Mouse (Mus musculus): ENCODE measurements around the gene Gns.

Gene Gns

DNA sequence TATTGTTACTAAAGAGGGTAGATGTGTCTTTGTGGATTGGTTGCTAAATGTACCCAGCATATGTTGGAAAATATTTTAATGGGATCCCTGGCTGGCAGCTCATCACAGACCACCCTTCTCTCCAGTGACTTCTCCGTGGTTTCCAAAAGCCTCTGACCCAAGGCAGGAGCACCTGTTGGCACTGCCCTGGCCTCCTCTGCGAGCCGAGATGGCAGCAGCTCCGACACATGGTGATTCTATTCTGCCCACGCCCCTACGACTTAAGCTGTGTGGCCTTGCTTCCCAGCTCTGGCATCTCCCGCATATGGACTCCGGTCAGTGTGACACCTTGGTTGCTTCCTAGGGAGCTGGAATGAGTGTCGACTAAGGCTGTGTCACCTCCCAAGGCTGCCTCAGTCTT lies 38.2 kb downstream of the Gns start:
- no peak for DNase-seq (ENCODE audit: low spot score)

DNA sequence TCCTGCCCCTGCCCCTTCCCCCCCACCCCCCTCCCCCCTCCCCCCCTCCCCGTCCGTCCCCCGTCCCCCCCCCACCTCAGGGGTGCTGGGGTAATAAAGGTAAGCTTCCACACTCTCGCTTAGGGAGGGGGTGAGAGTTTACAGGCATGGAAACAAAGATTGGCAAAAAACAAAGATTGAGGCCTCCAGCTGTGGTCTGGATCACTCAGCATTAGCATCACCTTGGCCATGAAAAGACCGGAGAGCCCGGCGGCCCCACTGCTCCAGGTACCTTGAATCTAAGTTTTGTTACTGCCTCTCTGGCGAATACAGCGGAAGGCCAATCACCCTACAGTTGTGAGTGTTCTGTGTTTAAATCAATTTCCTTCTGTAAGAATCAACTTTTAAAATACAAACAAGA lies 39.1 kb downstream of the Gns start:
- no peak for DNase-seq (ENCODE audit: low spot score)

DNA sequence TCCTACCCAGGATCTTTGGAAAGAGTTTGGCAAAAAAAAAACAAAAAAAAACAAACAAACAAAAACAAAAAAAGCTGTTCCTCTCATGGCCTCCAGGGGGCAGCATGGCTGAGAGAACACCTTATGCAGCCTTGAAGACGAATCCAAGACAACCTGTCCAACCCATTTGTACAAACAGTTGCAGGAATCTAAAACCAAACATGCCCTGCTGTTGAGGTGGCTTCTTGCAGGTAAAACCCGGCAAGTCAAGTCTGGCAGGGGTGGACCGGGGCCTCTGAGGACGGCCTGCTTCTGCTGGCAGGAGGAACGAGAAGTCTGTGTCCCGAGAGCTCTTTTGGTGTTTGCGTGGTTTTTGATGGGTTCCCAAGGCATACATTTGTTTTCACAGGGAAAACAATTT lies 44.8 kb downstream of the Gns start:
- no peak for DNase-seq (ENCODE audit: low spot score)

DNA sequence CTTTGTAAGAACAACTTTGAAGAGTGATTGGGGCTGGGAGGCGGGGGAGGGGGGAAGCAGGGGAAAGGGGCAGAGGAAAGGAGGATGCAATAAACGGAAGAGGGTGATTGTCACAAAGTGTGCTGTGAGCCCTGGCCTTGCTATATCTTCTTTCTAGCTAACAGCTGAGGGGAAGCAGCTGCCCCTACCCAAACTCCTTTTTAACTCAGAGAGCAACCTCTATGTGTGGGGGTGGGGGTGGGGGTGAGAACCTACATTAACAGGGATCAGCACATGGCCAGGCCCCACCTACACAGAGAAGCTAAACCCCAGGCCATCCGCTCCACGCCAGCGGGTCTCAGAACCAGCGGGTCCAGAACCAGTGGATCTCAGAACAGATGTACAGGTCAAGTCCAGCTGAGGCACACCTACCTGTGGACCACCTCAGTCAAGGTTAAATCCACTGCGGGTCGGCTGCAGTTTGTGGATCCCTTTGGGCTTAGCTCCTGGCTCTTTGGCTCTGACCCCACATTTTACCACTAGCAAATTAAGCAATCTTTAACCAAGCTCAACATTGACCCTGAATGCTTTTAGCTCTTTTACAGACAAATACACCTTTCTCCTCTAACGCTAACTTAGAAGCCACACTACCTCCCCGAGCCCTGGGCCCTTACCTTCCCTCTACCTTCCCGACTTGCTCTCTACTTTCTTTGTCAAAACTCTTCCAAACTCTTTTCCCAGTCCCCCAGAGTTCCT lies 47.0 kb downstream of the Gns start:
- DNase-seq (ENCODE audit: low spot score) = no peak

DNA sequence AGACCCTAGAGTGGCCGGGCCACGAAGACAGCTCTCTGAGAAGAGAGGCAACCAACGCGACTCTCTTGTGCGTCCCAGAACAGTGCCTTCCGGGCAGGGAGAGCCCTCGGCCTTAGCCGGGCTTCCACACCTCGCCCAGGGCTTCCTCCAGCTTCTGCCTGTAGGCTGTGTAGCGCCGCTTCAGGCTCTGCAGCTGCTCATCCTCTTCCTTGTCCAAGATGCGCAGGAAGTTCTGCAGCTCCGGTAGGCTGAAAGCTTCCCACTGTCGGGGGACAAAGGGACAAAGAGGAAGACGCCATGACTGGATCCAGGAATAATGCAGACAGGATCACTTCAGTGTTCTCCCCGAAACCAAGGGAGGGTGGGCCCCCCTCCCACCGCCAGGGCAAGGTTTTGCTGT lies 47.9 kb downstream of the Gns start:
- no peak for DNase-seq (ENCODE audit: low spot score)

DNA sequence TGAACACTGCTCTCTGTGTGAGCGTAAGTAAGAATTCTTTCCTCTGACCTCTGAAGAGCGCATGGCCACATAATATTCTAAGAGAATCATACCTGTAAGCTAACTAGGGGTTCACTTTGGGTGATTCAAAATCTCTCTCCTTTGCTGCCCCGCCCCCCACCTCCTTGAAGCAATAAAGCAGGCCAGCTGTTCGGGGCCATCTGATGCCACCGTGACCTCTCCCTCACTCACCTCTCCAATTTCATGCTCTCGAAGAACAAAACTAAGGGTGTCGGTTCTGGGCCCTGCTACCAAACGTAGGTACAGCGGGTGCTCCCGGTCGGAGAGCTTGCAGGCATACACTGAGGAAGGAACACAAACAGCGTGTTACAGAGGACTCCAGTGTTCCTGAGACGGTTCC lies 49.2 kb downstream of the Gns start:
- DNase-seq (ENCODE audit: low spot score) = no peak

DNA sequence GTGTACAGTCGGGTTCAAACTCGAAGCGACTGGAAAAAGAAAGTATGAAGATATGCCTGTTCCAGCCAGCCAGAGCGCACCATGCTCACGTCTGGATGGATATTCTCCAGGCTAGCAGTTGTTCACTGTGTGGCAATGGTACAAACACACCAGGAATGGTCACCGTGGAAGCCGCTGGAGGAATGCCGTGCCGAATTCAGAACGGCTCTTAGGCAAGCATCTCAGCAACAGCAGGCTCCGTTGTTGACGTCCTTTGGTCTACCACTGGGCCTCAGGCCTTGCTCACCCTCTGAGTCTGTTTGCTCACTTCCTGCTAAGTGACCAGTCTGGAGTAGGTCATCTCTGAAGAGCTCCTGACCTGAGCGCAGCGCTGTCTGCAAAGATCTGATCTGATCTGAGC lies 53.9 kb downstream of the Gns start:
- DNase-seq (ENCODE audit: low spot score) = no peak

DNA sequence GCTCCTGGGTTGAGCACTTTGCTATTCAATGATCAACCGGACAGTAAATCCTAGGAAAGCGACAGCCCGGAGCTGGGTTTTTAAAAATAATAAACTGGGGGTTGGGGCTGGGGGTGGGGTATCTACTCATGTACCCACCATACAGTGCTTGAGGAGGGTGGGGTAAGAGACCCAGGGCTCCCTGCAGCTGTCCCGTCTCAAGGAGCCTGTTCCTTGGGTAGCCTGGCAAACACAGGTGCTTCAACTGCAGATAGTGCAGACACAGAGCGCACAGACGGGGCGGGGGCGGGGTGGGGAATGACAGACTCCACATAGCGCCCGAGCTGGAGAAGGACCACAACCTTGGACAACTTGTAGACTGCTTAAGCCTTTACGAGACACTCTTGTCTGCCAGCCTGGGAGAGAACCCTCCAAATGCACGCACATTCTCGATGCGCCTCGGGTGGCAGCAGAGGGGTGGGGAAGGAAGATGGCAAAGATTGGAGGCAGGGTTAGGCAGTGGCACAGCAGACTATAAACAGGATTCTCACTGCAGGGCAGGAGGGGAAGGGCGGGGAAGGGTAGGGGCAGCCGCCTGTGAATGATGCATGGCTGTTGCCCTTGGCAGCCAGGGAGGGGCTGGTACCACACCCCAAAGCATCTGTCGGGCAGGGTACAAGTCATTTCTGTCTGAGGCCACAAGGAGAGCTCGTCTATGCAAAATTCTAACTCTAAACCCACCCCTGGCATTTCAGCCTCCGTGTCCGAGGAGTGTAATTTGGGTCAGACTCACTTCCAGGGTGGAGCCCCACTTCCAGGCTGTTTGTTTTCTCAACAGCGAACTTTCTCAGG lies 55.0 kb downstream of the Gns start:
- no peak for DNase-seq (ENCODE audit: low spot score)

DNA sequence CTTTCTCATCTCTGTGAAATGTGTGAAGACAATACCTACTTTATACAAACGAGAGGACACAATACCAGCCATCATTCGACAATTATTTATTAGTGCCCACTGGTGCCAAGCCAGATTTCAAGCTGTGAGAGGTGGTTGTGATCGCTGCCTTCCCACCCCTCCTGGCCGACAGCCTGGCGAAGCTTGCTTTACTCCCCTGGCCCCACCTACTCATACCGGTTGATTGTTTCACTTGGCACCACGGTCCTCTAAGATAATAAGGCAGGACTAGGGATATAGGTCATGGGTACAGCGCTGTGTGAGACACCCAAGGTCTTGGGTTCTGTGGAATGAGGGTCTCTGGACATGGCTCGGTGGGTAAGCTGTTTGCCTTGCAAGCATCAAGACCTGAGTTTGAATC lies 56.1 kb downstream of the Gns start:
- no peak for DNase-seq (ENCODE audit: low spot score)

DNA sequence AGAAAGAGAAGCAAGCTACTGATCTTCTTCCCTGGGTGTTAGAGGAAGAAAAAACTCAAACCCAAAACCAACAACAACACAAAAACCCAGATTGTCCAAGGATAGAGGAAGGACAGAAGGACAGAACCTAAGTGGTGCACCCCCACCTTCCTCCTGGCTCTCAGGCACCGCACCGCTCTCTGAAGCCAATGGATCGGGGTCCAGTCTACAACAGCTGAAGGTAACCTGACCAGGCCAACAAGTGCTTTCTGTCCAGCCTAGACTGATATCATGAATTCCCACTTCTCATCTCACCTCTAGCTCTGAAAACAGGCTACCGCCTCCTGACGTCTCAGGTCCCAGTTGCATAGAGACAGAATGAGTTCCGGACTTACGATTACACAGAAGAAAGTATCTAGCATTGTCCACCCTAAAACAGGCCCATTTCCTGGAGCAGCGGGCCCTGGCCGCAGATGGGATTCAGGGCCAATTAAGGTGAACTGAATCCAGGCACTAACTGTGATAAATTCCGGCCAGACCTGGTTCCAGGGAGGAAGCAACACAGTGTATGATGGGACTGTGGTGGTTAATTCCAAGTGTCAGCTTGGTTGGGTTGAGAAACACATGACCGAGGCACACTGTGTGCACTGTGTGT lies 56.9 kb downstream of the Gns start:
- DNase-seq (ENCODE audit: low spot score) = no peak

DNA sequence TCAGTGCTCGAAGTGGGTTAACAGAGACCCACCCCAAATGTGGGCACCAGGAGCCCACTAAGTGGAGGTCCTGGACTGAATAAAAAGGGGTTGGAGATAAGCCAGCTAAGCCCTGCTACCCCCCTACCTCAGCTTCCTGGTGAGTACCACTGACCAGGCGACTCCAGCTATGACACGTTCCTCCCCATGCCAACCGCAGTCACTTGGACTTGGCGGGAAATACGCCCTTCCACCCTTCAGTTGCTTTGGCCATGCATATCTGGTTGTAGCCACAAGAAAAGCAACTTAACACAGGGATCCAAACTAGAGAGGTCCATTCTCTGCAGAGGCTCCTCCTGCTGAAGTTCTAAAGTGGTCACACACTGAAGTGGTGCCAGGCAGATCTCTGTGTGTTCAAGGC lies 57.4 kb downstream of the Gns start:
- DNase-seq (ENCODE audit: low spot score) = no peak

DNA sequence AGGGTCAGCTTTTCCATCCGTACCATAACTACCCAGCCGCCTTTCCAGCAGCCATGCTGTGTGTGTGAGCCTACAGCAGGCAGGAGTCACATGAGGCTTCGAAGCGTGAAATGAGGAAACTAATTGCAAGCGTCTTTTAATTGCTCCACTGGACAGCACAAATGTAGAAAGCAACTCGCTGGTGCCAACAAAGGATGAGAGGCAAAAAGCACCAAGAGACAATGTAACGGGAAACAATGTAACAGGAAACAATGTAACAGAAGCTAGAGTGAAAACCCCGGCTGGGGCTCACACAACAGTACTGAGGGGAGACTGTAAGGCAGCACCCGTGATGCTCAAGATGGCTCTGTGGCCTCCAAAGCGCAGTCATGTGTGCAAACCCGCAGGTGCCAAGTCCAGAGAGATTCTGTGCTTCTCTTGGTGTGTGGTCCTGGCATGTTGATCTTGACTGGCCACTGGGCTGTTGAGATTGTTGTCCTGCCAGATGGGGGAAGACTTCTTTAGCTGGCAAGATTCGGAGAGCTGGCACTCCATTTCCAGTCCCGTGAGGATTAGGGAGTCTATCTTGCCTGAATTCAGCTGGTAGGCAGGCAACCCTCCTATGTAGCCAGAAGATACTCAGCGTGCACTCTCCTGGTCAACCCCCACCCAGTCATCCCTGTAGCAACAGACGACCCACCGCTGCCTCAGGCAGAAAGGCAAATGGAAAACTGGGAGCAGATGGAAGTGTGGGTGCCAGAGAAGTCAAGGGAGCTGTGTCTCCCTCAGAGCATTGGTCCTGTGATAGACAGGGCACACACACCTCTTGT lies 58.9 kb downstream of the Gns start:
- DNase-seq (ENCODE audit: low spot score) = no peak

DNA sequence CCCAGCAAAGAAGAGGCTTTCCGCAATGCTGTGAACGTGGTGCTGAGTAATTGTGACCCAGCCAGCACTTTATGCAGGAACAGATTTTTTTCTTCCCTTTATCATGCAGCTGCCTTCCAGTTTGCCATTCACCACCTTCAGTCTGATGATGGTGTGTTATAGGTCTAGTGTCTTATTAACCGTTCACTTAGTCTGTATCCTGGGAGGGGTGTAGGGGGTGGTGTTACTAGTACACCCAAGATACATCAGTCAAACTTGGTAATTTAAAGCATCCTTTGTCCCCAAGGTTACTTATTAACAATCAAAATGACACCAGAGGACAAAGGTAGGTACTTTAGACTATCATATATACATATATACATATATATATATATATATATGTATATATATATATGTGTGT lies 59.6 kb downstream of the Gns start:
- DNase-seq (ENCODE audit: low spot score) = no peak

DNA sequence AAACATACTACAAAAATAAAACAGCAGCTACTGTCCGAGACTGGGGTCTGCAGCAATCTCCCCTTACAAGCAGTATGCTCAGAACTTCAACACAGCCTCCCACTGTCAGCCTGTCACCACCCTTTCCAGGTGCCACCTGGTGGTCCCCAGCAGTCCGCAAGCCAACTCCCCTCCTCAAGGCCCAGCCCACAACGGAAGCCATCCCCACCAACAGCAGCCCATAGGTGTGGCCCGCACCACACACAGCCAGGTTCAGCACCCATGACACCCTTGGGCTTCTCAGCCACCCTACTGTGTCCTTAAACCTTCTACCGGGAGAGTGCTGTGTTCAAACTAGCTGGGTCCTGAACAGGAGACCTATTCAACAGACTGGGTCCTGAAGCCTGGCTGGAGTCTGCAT lies 60.2 kb downstream of the Gns start:
- DNase-seq (ENCODE audit: low spot score) = no peak

DNA sequence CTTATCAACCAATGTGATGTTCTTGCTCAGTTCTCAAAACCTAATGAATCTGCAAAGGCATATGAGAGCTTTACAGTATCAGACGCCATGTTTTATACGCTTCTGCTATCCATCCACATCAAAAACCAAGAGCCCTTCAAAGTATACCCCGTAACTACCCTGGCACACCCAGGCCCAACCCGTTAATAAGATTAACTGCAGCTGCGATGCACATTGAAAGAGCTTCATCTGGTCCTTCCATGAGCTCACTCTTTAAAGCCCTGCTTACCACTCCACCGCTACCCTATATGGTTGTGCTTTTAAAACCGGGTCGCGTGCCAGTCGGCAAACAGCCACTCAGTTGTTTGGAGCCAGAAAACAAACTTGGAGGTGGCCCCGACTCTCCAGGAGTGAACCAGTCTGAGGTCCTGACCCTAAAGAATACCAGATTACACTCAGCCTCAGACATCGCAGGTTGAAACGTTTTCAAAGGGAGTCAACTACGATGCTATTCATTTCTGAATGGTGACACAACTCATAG lies 60.7 kb downstream of the Gns start:
- no peak for DNase-seq (ENCODE audit: low spot score)

DNA sequence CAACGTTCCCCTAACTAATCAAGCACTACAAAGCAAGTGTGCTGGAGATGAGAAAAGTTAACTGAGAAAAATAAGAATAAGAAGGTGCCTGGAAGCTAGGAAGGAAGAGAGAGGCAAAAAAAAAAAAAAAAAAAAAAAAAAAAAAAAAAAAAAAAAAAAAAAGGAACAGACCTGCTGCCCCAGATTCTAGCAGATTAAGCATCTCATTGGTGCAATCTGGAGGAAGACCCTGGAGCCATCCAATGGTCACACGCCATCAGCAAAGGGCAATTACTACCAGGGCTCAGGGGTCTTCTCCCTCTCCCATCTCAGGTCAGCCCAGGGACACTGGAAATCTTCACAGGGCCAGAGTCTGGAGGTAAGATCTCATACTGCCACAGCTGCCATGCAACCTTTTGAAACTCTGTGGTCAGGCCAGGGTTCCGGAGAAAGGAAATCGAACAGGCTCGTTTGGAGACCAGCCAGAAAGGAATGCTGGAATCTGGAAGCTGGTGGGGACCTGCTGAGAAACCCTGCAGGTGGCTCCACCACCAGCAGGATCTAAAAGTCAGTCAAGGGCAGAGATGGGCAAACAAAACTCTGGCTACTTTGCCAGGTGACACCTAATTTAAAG lies 61.7 kb downstream of the Gns start:
- no peak for DNase-seq (ENCODE audit: low spot score)

DNA sequence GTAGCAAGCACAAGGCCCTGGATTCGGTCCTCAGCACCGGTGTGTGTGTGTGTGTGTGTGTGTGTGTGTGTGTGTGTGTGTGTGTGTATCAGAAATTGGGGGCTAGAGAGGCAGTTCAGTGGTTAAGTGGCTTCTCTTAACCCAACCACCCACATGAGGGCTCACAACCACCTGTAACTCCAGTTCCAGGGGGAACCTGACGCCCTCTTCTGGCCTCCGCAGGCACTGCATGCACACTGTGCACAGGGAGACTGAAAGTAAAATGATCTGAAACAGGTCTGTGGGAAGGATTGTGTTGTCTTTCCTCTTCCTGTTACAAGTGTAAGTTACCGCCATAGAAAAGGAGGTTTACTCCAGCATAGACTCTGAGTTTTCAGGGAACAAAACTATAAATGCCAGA lies 62.2 kb downstream of the Gns start:
- no peak for DNase-seq (ENCODE audit: low spot score)

DNA sequence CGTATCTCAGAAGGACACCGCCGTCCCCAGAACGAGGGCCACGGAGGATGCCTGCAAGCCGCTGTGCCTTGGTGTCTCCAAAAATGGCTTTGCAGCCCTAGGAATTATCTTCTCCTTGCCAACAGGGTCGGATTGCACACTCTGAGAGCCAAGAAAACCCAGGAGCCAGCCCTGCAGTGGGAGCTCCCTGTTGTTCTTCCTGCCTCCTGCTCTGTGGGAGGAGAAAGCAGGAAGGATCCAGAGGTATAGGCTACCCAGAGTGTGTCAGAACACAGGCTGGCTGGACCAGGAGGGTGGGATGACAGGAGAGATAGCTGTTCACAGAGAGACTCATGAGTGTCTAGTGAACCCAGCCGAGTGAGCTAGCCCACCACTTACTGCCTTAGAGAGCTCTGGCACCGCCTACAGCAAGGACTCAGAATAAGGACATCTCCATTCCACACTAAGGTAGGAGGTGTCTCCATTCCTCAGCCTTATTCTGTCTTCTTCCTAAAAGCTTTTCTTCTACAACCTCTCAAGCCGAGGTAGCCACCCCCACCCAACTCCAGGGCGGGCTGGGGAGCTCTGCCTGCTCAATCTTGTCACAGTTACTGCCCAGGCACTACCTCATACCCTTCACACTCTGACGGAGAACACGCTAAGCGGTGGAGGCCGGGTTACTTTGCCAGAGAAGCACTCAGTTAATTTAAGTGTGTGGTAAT lies 63.3 kb downstream of the Gns start:
- no peak for DNase-seq (ENCODE audit: low spot score)

DNA sequence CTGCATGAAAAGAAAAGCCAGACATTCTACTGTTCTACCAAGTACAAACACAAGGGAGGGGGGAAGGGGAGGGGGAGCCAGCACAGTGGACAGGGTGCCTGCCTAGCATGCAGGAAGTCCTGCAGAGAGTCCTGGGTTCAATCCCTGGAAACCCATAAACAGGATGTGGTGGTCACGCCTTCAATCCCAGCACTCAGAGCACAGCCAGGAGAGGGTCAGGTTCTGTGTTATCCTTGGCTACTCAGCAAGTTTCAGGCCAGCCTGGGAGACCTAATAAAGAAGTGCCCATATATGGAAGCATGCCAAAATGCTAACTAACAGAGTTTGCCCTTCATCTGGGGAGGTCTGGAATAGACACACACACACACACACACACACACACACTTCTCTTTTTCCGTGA lies 64.2 kb downstream of the Gns start:
- DNase-seq (ENCODE audit: low spot score) = no peak

DNA sequence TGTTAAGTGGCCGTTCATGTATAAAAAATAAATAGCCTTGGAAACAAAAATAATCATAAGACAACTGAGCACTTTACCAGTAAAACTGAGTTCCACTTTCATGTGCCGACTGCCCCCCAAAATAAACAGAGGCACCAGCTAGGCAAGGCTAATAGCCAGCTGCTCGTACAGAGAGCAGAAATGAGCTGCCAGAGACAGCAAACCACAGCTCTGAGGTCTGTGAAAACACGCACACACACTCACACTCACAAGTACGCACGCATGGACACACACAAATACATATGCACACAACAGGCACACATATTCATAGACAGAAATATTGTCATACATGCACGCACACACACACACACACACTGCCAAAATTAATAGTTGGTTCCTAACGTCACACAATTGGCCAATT lies 64.7 kb downstream of the Gns start:
- DNase-seq (ENCODE audit: low spot score) = no peak
